Mouse (Mus musculus): ENCODE results near the gene Znrf3. TPM values are rescaled to one million over a fixed set of nuclear protein-coding genes. Genes with fewer than 3 reads are reported as not detected.

Gene Znrf3
- polyA plus RNA-seq, 1 experiment from 2014 or later: 17.6 TPM

DNA sequence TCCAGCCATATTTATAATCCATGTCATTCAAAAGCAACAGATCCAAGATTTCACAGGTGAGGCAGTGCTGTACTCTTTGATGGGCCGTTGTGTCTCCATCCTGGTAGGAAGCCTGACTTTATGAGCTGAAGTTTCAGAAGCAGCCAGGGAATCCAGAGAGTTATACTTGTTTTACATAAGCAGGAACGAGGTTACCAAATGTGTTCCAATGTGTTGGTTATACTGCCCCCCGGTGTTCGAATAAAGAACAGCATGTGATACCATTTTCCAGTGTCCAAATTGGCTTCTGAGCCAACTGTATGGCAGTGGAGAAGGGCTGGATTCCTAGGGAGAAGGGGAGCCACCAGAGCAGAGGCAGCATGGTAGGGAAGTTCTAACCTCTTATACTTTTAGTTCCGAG, 29.5 kb upstream of the Znrf3 start:
- Histone ChIP-seq H3K27me3 (no peaks in the 10 kb centered on the region), H3K4me1 (no peaks in the 10 kb centered on the region), H3K4me2 (no peak overlapping the region), H3K36me3 (no peaks in the 10 kb centered on the region), H3K9me3 (no peaks in the 10 kb centered on the region), H3K9ac (no peak overlapping the region), H3K27ac (no peak overlapping the region), H3K4me3 (no peak overlapping the region)
- no peak for ATAC-seq (ENCODE audit: insufficient number of reproducible peaks, insufficient read depth, low FRiP score, low TSS enrichment, low read depth)
- 16% methylated on average over 5 of the region's 5 CpGs for WGBS

DNA sequence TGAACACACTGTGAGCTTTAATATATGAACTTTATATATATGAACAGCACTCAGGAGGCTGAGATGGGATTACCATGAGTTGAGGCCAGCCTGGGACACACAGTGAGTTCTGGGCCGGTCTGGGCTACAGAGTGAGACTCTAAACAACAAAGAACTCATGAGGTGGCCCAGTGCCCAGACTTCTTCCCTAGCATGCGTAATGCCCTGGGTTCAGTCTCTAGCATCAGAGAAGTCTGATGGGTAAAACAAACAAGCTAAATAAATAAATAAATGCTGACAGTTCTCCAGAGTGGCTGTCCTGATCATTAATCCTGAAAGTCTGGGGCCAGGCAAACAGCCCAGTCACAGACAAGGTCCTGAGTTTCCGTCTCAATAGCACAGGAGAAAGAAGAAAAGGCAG, 25.4 kb upstream of the Znrf3 start:
- Histone ChIP-seq H3K36me3 (no peaks in the 10 kb centered on the region), H3K27me3 (no peaks in the 10 kb centered on the region), H3K4me3 (no peak overlapping the region), H3K4me1 (peaks cover 8% of the 10 kb centered on the region; the same call in 1 of the 2 replicates), H3K4me2 (no peak overlapping the region), H3K9me3 (no peaks in the 10 kb centered on the region), H3K9ac (no peak overlapping the region), H3K27ac (no peak overlapping the region)
- 75% methylated on average over 3 of the region's 3 CpGs for WGBS
- ATAC-seq (ENCODE audit: insufficient number of reproducible peaks, insufficient read depth, low FRiP score, low TSS enrichment, low read depth): no peak

DNA sequence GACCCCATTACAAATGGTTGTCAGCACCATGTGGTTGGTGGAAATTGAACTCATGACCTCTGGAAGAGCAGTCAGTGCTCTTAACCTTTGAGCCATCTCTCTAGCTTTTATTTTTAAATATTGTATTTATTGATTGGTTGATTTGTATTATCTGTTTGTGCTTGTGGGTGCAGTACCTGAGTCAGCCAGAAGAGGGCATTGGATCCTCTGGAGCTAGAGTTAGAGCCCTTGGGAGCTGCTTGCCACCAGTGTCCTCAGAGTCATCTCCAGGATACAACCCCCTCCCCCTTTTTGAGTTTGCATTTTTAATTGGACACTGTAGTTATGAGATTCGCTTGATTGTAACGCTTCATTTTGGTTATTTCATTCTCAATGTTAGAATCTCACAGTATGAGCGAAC, 24.4 kb upstream of the Znrf3 start:
- WGBS: 76% methylated on average over 3 of the region's 3 CpGs
- no peak overlapping the region for H3K4me2 ChIP-seq
- H3K4me3 ChIP-seq: no peak overlapping the region
- no peaks in the 10 kb centered on the region for H3K36me3 ChIP-seq
- no peaks in the 10 kb centered on the region for H3K27me3 ChIP-seq
- no peaks in the 10 kb centered on the region for H3K9me3 ChIP-seq
- H3K27ac ChIP-seq: no peak overlapping the region
- no peak for ATAC-seq (ENCODE audit: insufficient number of reproducible peaks, insufficient read depth, low FRiP score, low TSS enrichment, low read depth)
- H3K4me1 ChIP-seq: peaks cover 8% of the 10 kb centered on the region; the same call in 1 of the 2 replicates
- H3K9ac ChIP-seq: no peak overlapping the region

DNA sequence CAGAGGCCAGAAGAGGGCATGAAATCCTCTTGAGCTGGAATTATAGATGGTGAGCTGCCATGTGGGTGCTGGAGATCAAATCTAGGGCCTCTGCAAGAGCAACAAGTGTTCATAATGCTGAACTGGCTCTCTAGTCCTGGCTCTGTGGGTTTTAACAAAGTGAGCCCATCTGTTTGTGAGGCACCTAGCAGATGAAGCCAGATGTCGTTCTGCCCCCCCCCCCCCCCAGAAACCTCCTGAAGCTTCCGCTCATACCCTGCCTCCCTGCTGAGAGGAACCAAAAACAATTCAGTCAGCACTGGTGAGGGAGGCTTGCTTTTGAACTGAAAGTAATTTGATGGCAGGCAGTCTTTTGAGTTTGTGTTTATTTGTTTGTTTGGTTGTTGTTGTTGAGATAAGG, 23.8 kb upstream of the Znrf3 start:
- no peaks in the 10 kb centered on the region for H3K27me3 ChIP-seq
- H3K27ac ChIP-seq: no peak overlapping the region
- no peaks in the 10 kb centered on the region for H3K9me3 ChIP-seq
- no peak for ATAC-seq (ENCODE audit: insufficient number of reproducible peaks, insufficient read depth, low FRiP score, low TSS enrichment, low read depth)
- H3K4me1 ChIP-seq: peaks cover 8% of the 10 kb centered on the region; the same call in 1 of the 2 replicates
- no peak overlapping the region for H3K4me2 ChIP-seq
- H3K9ac ChIP-seq: no peak overlapping the region
- no peaks in the 10 kb centered on the region for H3K36me3 ChIP-seq
- WGBS: 43% methylated on average over 2 of the region's 2 CpGs
- H3K4me3 ChIP-seq: no peak overlapping the region

DNA sequence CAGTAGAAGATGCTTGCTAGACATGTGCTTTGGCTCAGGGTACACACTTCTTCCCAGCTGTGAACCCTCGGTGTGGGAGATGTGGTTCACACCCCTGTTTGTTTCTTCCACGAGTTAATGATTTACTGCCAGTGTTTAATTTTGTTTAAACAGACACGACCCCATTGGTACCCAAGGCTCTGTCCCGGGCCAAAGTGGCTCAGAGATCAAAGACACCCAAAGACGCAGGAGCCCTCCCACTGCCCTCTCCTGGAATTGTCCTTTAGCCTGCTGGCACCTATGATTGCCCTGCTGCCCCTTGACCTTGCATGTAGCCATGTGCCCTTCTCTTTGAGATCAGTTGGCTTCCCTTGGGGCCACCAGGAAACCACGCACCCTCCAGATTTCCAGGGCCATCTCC, 7.3 kb upstream of the Znrf3 start:
- WGBS: 65% methylated on average over 6 of the region's 6 CpGs
- no peaks in the 10 kb centered on the region for H3K4me1 ChIP-seq

DNA sequence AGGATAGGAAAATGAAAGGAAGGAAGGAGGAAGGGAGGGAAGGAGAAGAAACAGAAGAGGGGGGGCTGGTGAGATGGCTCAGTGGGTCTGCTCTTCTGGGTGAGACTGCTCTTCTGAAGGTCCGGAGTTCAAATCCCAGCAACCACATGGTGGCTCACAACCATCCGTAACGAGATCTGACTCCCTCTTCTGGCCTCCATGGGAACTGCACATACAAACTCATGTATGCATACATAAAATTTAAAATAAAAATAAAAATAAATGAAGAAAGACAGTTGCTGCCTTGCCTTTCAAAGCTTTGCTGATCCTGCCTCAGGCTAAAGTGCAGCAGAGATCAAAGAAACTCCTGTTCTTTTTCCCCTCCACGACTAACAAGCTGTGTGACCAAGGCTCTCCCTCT, 6.7 kb upstream of the Znrf3 start:
- H3K27ac ChIP-seq: no peak overlapping the region
- ATAC-seq (ENCODE audit: insufficient number of reproducible peaks, insufficient read depth, low FRiP score, low TSS enrichment, low read depth): no peak
- H3K4me1 ChIP-seq: no peaks in the 10 kb centered on the region
- no peak overlapping the region for H3K9ac ChIP-seq
- H3K9me3 ChIP-seq: no peaks in the 10 kb centered on the region
- no peak overlapping the region for H3K4me3 ChIP-seq
- H3K27me3 ChIP-seq: no peaks in the 10 kb centered on the region
- no peaks in the 10 kb centered on the region for H3K36me3 ChIP-seq
- H3K4me2 ChIP-seq: no peak overlapping the region
- WGBS: 54% methylated on average over 4 of the region's 4 CpGs

More for the DNA sequence above, 7.3 kb upstream of the Znrf3 start:
- no peaks in the 10 kb centered on the region for H3K9me3 ChIP-seq
- H3K36me3 ChIP-seq: no peaks in the 10 kb centered on the region
- H3K4me2 ChIP-seq: no peak overlapping the region
- no peak overlapping the region for H3K4me3 ChIP-seq
- no peak for ATAC-seq (ENCODE audit: insufficient number of reproducible peaks, insufficient read depth, low FRiP score, low TSS enrichment, low read depth)
- no peaks in the 10 kb centered on the region for H3K27me3 ChIP-seq
- no peak overlapping the region for H3K9ac ChIP-seq
- no peak overlapping the region for H3K27ac ChIP-seq

DNA sequence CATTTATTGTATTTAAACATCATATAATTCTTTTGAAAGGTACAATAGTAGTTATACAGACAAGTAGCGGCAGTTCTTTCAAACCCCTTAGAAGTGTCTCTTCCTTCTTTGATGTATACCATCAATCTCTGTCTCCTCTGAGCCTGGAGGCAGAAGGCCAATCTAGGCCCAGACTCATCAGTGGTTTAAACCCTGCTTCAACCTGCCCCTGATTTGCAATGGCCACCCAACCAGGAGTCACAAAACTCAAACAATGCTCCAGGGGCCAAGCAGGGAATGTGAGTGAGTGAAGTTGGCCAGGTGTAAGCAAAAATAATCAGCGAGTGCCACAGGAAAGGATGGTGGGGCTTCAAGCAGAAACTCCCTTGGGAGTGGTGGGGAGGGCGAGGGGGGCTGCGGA, 6.1 kb upstream of the Znrf3 start:
- no peak overlapping the region for H3K9ac ChIP-seq
- no peak overlapping the region for H3K4me2 ChIP-seq
- WGBS: 78% methylated on average over 4 of the region's 4 CpGs
- ATAC-seq (ENCODE audit: insufficient number of reproducible peaks, insufficient read depth, low FRiP score, low TSS enrichment, low read depth): no peak
- no peaks in the 10 kb centered on the region for H3K27me3 ChIP-seq
- H3K4me3 ChIP-seq: no peak overlapping the region
- H3K9me3 ChIP-seq: no peaks in the 10 kb centered on the region
- H3K4me1 ChIP-seq: no peaks in the 10 kb centered on the region
- no peaks in the 10 kb centered on the region for H3K36me3 ChIP-seq
- no peak overlapping the region for H3K27ac ChIP-seq

DNA sequence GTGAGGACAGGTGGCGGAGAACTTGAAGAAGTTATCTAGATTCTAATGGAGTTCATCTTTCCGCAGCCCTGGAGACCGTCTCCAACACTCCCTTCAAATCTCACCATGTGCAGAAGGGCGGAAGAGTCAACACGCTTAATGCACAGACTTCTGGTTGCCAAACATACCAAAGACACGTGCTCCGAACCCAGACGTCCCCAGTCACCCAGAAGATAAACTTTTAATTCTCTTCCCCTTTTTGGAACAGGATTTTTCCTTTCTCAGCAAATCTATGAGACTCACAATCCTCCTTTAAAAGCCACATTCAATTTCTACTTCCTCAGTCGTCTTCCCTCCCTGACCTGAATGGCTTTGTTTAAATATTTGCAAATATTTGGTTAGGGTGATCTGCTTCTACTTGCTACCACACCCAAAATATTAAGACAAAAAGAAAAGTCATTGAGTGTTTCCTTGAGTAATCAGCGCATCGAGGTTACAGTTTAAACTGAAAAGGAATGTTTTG, 856 bp upstream of the Znrf3 start:
- Histone ChIP-seq H3K4me3 (peak overlapping the region; percentile 88), H3K27ac (no peak overlapping the region), H3K36me3 (no peaks in the 10 kb centered on the region), H3K9ac (peak overlapping the region; percentile 65; the same call in 1 of the 2 replicates), H3K4me2 (peak overlapping the region; percentile 95), H3K4me1 (peaks cover 27% of the 10 kb centered on the region), H3K9me3 (no peaks in the 10 kb centered on the region), H3K27me3 (no peaks in the 10 kb centered on the region)
- WGBS: 17% methylated on average over 11 of the region's 11 CpGs
- ATAC-seq (ENCODE audit: insufficient number of reproducible peaks, insufficient read depth, low FRiP score, low TSS enrichment, low read depth): no peak

DNA sequence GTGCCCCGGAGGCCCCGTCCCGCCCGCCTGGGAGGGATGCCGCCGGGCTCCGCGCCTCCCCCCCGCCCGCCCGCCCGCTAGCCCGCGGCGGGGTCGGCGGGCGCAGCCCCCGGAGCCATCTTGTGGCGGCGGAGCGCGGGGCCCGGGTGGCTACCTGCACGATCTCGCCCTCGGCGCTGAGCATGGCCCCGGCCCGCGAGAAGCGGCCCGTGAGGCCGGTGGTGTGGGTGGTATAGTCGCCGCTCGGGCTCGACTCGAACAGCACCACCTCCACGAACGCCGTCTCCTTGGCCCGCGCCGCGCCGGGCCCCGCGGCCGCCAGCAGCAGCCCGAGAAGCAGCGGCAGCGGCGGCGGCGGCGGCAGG, 431 bp downstream of the Znrf3 start:
- Histone ChIP-seq H3K27ac (peak overlapping the region; percentile 76), H3K27me3 (no peaks in the 10 kb centered on the region), H3K4me3 (peak overlapping the region; percentile 88), H3K9me3 (no peaks in the 10 kb centered on the region), H3K4me1 (peaks cover 30% of the 10 kb centered on the region), H3K4me2 (peak overlapping the region; percentile 95), H3K9ac (peak overlapping the region; percentile 87), H3K36me3 (no peaks in the 10 kb centered on the region)
- 0% methylated on average over 13 of the region's 57 CpGs for WGBS
- no peak; the same call in 1 of the 2 replicates for ATAC-seq (ENCODE audit: insufficient number of reproducible peaks, insufficient read depth, low FRiP score, low TSS enrichment, low read depth)

DNA sequence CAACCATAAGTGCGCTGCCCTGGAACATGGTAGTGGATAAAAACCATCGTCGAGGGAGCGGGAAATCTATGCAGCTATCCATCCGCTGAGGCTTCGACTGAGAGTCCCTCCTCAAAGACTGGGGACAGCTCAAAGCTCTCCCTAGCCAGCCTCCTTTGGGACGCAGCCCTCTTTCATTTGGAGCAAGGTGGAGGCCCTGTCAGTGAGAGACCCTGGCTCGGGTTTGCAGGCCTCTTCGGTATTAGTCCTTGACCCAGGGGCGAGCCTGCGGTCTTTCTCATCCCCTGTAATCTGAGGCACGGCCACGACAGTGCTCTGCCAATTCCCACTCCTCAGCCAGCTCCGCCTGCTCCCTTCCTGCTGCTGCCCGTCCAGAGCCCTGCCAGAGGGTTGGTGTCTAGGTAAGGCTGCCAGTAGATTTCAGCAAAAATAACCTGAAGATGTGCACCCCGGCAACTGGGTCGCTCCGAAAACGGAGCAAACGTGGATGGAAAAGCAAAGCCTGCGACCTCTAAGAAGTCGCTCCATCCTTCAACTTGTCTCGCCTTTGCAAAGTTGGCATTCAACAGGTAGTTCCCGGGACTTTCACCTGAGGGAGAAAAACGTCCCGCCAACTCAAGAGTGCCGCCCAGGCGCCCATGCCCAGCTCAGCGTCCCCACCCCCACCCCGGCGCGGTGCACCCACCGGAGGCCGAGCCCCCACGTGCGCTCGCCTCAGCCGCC, 975 bp downstream of the Znrf3 start:
- no peaks in the 10 kb centered on the region for H3K27me3 ChIP-seq
- peak overlapping the region; percentile 87 for H3K9ac ChIP-seq
- H3K36me3 ChIP-seq: no peaks in the 10 kb centered on the region
- peak overlapping the region; percentile 95 for H3K4me2 ChIP-seq
- H3K9me3 ChIP-seq: no peaks in the 10 kb centered on the region
- peaks cover 30% of the 10 kb centered on the region for H3K4me1 ChIP-seq
- H3K4me3 ChIP-seq: peak overlapping the region; percentile 88
- WGBS: under 1% methylated on average over 38 of the region's 38 CpGs
- peak overlapping the region; percentile 76 for H3K27ac ChIP-seq
- no peak for ATAC-seq (ENCODE audit: insufficient number of reproducible peaks, insufficient read depth, low FRiP score, low TSS enrichment, low read depth)

DNA sequence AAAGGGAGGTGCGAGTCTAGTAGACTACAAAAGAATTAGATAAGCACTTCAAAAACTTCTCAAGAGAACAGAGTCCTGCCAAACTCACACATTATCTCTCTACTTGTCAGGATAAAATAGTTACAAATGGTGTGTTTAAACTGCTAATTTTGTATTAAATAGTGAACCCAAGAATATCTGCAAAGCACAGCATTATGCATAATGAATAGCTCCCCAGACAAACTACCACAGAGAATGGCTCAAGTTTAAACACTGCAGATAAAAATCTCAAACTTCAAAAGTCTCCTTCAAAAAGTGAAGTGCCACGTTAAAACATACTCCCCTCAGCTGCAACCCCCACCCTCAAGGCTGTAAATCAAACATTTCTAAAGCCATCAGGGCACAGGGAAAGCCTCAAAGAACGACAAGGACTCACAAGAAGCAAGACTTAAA, 2.0 kb downstream of the Znrf3 start:
- 25% methylated on average over 3 of the region's 3 CpGs for WGBS
- Histone ChIP-seq H3K9ac (peak overlapping the region; percentile 87; the same call in 1 of the 2 replicates), H3K27ac (no peak overlapping the region), H3K4me1 (peaks cover 33% of the 10 kb centered on the region), H3K36me3 (no peaks in the 10 kb centered on the region), H3K4me2 (peak overlapping the region; percentile 95), H3K9me3 (no peaks in the 10 kb centered on the region), H3K4me3 (peak overlapping the region; percentile 88), H3K27me3 (no peaks in the 10 kb centered on the region)
- no peak for ATAC-seq (ENCODE audit: insufficient number of reproducible peaks, insufficient read depth, low FRiP score, low TSS enrichment, low read depth)

DNA sequence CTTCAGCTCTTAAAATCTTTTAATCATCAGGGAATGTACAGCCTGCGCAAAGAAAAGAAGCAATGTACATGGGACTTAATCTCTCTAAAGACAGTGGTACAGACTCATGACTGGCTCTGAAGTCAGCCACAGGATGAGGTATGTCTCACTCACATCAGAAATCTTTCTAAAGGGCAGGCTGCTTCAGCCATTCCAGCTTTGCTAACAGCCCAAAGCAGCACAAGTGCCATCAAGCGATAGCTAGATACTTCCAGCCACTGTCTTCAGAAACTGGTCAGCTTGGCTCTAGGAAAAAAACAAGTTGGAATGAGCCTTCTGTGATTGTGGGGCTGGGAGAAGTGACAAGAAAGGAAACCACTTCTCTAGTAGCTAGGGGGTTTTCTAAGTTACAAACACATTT, 7.0 kb downstream of the Znrf3 start:
- ATAC-seq (ENCODE audit: insufficient number of reproducible peaks, insufficient read depth, low FRiP score, low TSS enrichment, low read depth): no peak
- Histone ChIP-seq H3K9me3 (no peaks in the 10 kb centered on the region), H3K4me1 (peaks cover 29% of the 10 kb centered on the region), H3K4me3 (no peak overlapping the region), H3K36me3 (no peaks in the 10 kb centered on the region), H3K27ac (no peak overlapping the region), H3K27me3 (no peaks in the 10 kb centered on the region), H3K4me2 (no peak overlapping the region), H3K9ac (no peak overlapping the region)
- 83% methylated on average over 2 of the region's 2 CpGs for WGBS
